In genomic region chr9:90269011-90269681, GRCm38 (mm10) we compare ENCODE assay signal across 8 mouse cellular contexts. TPM values are rescaled to one million over a fixed set of nuclear protein-coding genes. Genes with fewer than 3 reads are reported as not detected.
A peak's percentile ranks its signal among the peaks of the same experiment; 100 is the strongest.
DNase-seq lines count a peak whose midpoint lies in the region; ATAC-seq and TF ChIP-seq lines count a peak whose summit lies in the region.

No protein-coding gene starts in this region.

- H3K27ac ChIP-seq in thymus, adult 2 months (ENCODE audit: control insufficient read depth, insufficient read depth, low read length) = peak overlapping the region; percentile 92
- no peak overlapping the region for H3K27ac ChIP-seq in embryonic facial prominence, embryonic 11.5 days (replicated peaks; ENCODE audit: low read depth, low read length)
- H3K27ac ChIP-seq in heart, adult 2 months = peak overlapping the region; percentile 74
- H3K27ac ChIP-seq in intestine, embryonic 16.5 days (ENCODE audit: low read length) = peak overlapping the region; percentile 92
- peak overlapping the region; percentile 77 for H3K27ac ChIP-seq in liver, adult 2 months (replicated peaks; ENCODE audit: insufficient read depth, low read depth, low read length)
- H3K27ac ChIP-seq in midbrain, embryonic 14.5 days (replicated peaks; ENCODE audit: low read depth, low read length) = 0 out of 2 replicates have a peak overlapping the region, but pooled peaks have one; percentile 26

- 5% methylated on average over 7 of the region's 7 CpGs for WGBS in thymus, adult 2 months
- WGBS in embryonic facial prominence, embryonic 11.5 days = 25% methylated on average over 7 of the region's 7 CpGs
- WGBS in heart, adult 2 months = 22% methylated on average over 7 of the region's 7 CpGs
- 9% methylated on average over 7 of the region's 7 CpGs for WGBS in intestine, embryonic 16.5 days
- WGBS in liver, adult 2 months = under 1% methylated on average over 7 of the region's 7 CpGs
- WGBS in midbrain, embryonic 14.5 days = 33% methylated on average over 7 of the region's 7 CpGs

- H3K9ac ChIP-seq in embryonic facial prominence, embryonic 11.5 days (replicated peaks; ENCODE audit: low read length) = peak overlapping the region; percentile 82
- peak overlapping the region; percentile 7; the same call in 1 of the 2 replicates for H3K9ac ChIP-seq in heart, adult 2 months (ENCODE audit: low read depth, low read length)
- peak overlapping the region; percentile 90 for H3K9ac ChIP-seq in intestine, embryonic 16.5 days (ENCODE audit: low read depth, low read length)
- H3K9ac ChIP-seq in liver, adult 2 months (ENCODE audit: low read depth, low read length) = peak overlapping the region; percentile 90
- H3K9ac ChIP-seq in midbrain, embryonic 14.5 days (replicated peaks; ENCODE audit: low read length) = peak overlapping the region; percentile 36; the same call in 1 of the 2 replicates

- peak; percentile 46 for DNase-seq in thymus, adult 2 months
- no peak for DNase-seq in thymus, adult 18-20 months
- peak; percentile 18 for DNase-seq in embryonic facial prominence, embryonic 11.5 days (ENCODE audit: low spot score)
- peak; percentile 74 to 82 for DNase-seq in heart, adult 2 months
- peak; percentile 75 for DNase-seq in liver, adult 2 months (ENCODE audit: extremely low read depth, low read depth, low spot score)
- peak; percentile 38 for DNase-seq in midbrain, embryonic 14.5 days
- peak; percentile 55 for DNase-seq in thymus, postnatal 36 days

- H3K4me2 ChIP-seq in embryonic facial prominence, embryonic 11.5 days (ENCODE audit: low read depth, low read length) = peak overlapping the region; percentile 89
- H3K4me2 ChIP-seq in intestine, embryonic 16.5 days (ENCODE audit: low read depth, low read length) = peak overlapping the region; percentile 94
- peak overlapping the region; percentile 87 for H3K4me2 ChIP-seq in midbrain, embryonic 14.5 days (ENCODE audit: low read length)

- no peaks in the 10 kb centered on the region for H3K27me3 ChIP-seq in thymus, adult 2 months (ENCODE audit: control insufficient read depth, insufficient read depth, low read length)
- H3K27me3 ChIP-seq in embryonic facial prominence, embryonic 11.5 days (ENCODE audit: control insufficient read depth, insufficient read depth, low read length) = no peaks in the 10 kb centered on the region
- H3K27me3 ChIP-seq in heart, adult 2 months (ENCODE audit: control insufficient read depth, insufficient read depth, low read length) = no peaks in the 10 kb centered on the region
- no peaks in the 10 kb centered on the region for H3K27me3 ChIP-seq in intestine, embryonic 16.5 days (replicated peaks; ENCODE audit: control insufficient read depth, insufficient read depth, low read length)
- no peaks in the 10 kb centered on the region for H3K27me3 ChIP-seq in liver, adult 2 months (ENCODE audit: control insufficient read depth, insufficient read depth, low read length)
- H3K27me3 ChIP-seq in midbrain, embryonic 14.5 days (ENCODE audit: control insufficient read depth, insufficient read depth, low read length) = no peaks in the 10 kb centered on the region; the same call in 1 of the 2 replicates

- TF ChIP-seq CTCF in thymus, adult 2 months (IDR thresholded peaks at IDR 0.05; ENCODE audit: borderline replicate concordance, control insufficient read depth, extremely low read depth, insufficient read depth, low read length, poor library complexity) = no peak
- no peak for TF ChIP-seq CTCF in heart, adult 2 months (IDR thresholded peaks at IDR 0.05)
- TF ChIP-seq CTCF in liver, adult 2 months (IDR thresholded peaks at IDR 0.05; ENCODE audit: low read depth, low read length) = no peak

- no peaks in the 10 kb centered on the region for H3K36me3 ChIP-seq in thymus, adult 2 months (ENCODE audit: control insufficient read depth, insufficient read depth, low read length)
- no peaks in the 10 kb centered on the region for H3K36me3 ChIP-seq in embryonic facial prominence, embryonic 11.5 days (replicated peaks; ENCODE audit: control insufficient read depth, insufficient read depth, low read depth, low read length)
- no peaks in the 10 kb centered on the region for H3K36me3 ChIP-seq in heart, adult 2 months (ENCODE audit: control insufficient read depth, insufficient read depth, low read length)
- no peaks in the 10 kb centered on the region for H3K36me3 ChIP-seq in intestine, embryonic 16.5 days (ENCODE audit: control insufficient read depth, insufficient read depth, low read length)
- peaks cover 7% of the 10 kb centered on the region; the same call in 1 of the 2 replicates for H3K36me3 ChIP-seq in liver, adult 2 months (ENCODE audit: control insufficient read depth, insufficient read depth, low read length)
- H3K36me3 ChIP-seq in midbrain, embryonic 14.5 days (ENCODE audit: control insufficient read depth, insufficient read depth, low read length) = no peaks in the 10 kb centered on the region

- TF ChIP-seq POLR2A in thymus, adult 2 months (IDR thresholded peaks at IDR 0.05; ENCODE audit: control insufficient read depth, extremely low read depth, insufficient read depth, low read length, poor library complexity) = no peak
- TF ChIP-seq POLR2A in heart, adult 2 months (IDR thresholded peaks at IDR 0.05; ENCODE audit: insufficient read depth, low read depth, low read length) = no peak
- TF ChIP-seq POLR2A in liver, adult 2 months (IDR thresholded peaks at IDR 0.05; ENCODE audit: extremely low read depth, insufficient read depth, low read length) = no peak

- peaks cover 2% of the 10 kb centered on the region; the same call in 1 of the 2 replicates for H3K79me2 ChIP-seq in heart, adult 2 months (replicated peaks; ENCODE audit: control insufficient read depth, insufficient read depth, low read length)
- peaks cover 25% of the 10 kb centered on the region; the same call in 1 of the 2 replicates for H3K79me2 ChIP-seq in liver, adult 2 months (ENCODE audit: control insufficient read depth, insufficient read depth, low read length)

- H3K9me3 ChIP-seq in embryonic facial prominence, embryonic 11.5 days (replicated peaks; ENCODE audit: control insufficient read depth, low read length) = no peaks in the 10 kb centered on the region
- H3K9me3 ChIP-seq in intestine, embryonic 16.5 days (ENCODE audit: control insufficient read depth, low read length) = no peaks in the 10 kb centered on the region
- no peaks in the 10 kb centered on the region for H3K9me3 ChIP-seq in midbrain, embryonic 14.5 days (ENCODE audit: control insufficient read depth, low read length)

- 0 out of 2 replicates have a peak, but pooled peaks have one; percentile 7 for TF ChIP-seq EP300 in heart, adult 2 months (IDR thresholded peaks at IDR 0.05; ENCODE audit: insufficient read depth, low read depth, low read length)

- H3K4me1 ChIP-seq in thymus, adult 2 months (replicated peaks; ENCODE audit: control insufficient read depth, insufficient read depth, low read length) = peaks cover 25% of the 10 kb centered on the region
- H3K4me1 ChIP-seq in embryonic facial prominence, embryonic 11.5 days (ENCODE audit: control insufficient read depth, insufficient read depth, low read length) = 0 out of 2 replicates have a peak, but pooled peaks cover 3% of the 10 kb centered on the region
- H3K4me1 ChIP-seq in heart, adult 2 months (ENCODE audit: control insufficient read depth, insufficient read depth, low read length) = peaks cover 4% of the 10 kb centered on the region
- H3K4me1 ChIP-seq in intestine, embryonic 16.5 days (ENCODE audit: control insufficient read depth, insufficient read depth, low read length) = peaks cover 24% of the 10 kb centered on the region
- peaks cover 22% of the 10 kb centered on the region for H3K4me1 ChIP-seq in liver, adult 2 months (ENCODE audit: control insufficient read depth, insufficient read depth, low read length)
- peaks cover 11% of the 10 kb centered on the region for H3K4me1 ChIP-seq in midbrain, embryonic 14.5 days (ENCODE audit: control insufficient read depth, insufficient read depth, low read length)

- intact Hi-C loops in heart, adult 2 months (cut with DNase I) = loop anchor here (5.0 kb wide), 1 partner anchor 42 kb away; no protein-coding TSS in a partner anchor

- ATAC-seq in embryonic facial prominence, embryonic 11.5 days (replicated peaks; ENCODE audit: insufficient number of reproducible peaks, low FRiP score, low TSS enrichment, low read depth) = no peak
- peak; percentile 73 for ATAC-seq in intestine, embryonic 16.5 days
- ATAC-seq in midbrain, embryonic 14.5 days (ENCODE audit: low FRiP score, low TSS enrichment) = no peak

- H3K4me3 ChIP-seq in thymus, adult 2 months (ENCODE audit: control insufficient read depth, insufficient read depth, low read length) = peak overlapping the region; percentile 80
- peak overlapping the region; percentile 72 for H3K4me3 ChIP-seq in embryonic facial prominence, embryonic 11.5 days (ENCODE audit: low read depth, low read length)
- peak overlapping the region; percentile 81 for H3K4me3 ChIP-seq in heart, adult 2 months
- peak overlapping the region; percentile 87 for H3K4me3 ChIP-seq in intestine, embryonic 16.5 days (ENCODE audit: low read length)
- H3K4me3 ChIP-seq in liver, adult 2 months (ENCODE audit: insufficient read depth, low read depth, low read length) = peak overlapping the region; percentile 88
- peak overlapping the region; percentile 77 for H3K4me3 ChIP-seq in midbrain, embryonic 14.5 days (replicated peaks; ENCODE audit: low read depth, low read length)

RNA-seq across cellular contexts. Expression of gene Tbc1d2b, which starts 1.5 kb away (rescaled TPM):
- polyA plus RNA-seq in thymus, adult 2 months (2012; rRNA removed) = 54.5 and 59.1 TPM in 2 replicates
- 9.5 and 9.9 TPM in 2 replicates for polyA plus RNA-seq in embryonic facial prominence, embryonic 11.5 days (2014; fragmentation: Nextera tagmentation; extraction: Ambion mirVana)
- total RNA-seq in heart, adult 2 months (2021) = 10 to 100 TPM in 1 of 2 experiments, 1 to 10 TPM in 1; 9.6 to 10.1 TPM
- 10.3 and 14.6 TPM in 2 replicates for polyA plus RNA-seq in heart, adult 2 months (2012; rRNA removed)
- 9.3 and 11.0 TPM in 2 replicates for polyA plus RNA-seq in intestine, embryonic 16.5 days (2015; fragmentation: Nextera tagmentation; extraction: Ambion mirVana)
- total RNA-seq in liver, adult 2 months (2014; rRNA removed) = 14.1 and 22.1 TPM in 2 replicates
- polyA plus RNA-seq in liver, adult 2 months (2012; rRNA removed) = 12.7 and 16.9 TPM in 2 replicates
- 4.1 and 6.9 TPM in 2 replicates for polyA plus RNA-seq in midbrain, embryonic 14.5 days (2014; fragmentation: Nextera tagmentation; extraction: Ambion mirVana)

Comparison
In these comparisons a context has a peak if more than half of its experiments do, and no peak if none do; other contexts are left out.
1. DNase-seq: peak in thymus, adult 2 months (single experiment), embryonic facial prominence, embryonic 11.5 days (single experiment), heart, adult 2 months (2 of 2), liver, adult 2 months (single experiment), midbrain, embryonic 14.5 days (single experiment) and thymus, postnatal 36 days (2 of 2); none in thymus, adult 18-20 months (0 of 2).
2. H3K9ac ChIP-seq: peak in every context shown above with its lines; median percentile 90 in intestine, embryonic 16.5 days; 90 in liver, adult 2 months; 82 in embryonic facial prominence, embryonic 11.5 days; 36 in midbrain, embryonic 14.5 days; 7 in heart, adult 2 months.
3. Peak in every context shown above with its lines, with median percentiles within 50 percentile points of each other: H3K4me3 ChIP-seq and H3K4me2 ChIP-seq.